Mouse (Mus musculus): ENCODE results near the gene Hlx.

Hlx gene

DNA sequence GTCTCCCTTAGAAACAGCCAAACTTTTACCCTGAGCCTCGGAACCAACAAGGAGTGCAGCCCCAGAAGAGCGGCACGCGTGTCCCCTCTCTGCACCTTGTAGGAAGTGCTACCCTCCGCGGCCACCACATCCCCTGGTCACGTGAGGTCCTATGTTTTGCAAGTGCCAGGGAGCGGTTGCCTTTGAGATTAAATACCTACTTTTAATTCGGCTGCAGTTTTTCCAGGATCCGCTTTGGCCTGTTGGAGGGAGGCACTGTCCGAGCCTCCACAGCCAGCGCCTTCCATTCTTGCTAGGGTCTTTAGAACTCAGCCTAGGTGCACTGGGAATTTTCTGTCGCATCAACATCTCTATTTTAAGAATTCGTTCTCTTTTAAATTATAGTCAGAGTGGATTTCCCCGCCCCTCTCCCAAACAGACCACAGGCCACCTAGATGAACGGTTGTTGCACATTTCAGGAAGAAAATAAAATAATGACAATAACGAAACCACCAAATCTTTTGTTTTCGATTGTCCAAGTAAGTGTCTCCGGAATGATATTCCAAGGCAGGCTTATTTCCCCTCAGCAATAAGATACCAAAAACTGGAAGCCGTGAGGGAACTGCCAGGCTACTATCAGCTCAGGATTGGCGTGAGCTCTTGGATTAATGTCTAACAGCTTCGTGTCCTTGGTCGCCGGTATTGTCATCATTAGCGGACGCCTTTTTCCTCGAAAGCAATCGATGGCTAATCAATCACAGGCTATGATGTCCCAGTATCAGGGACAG is 1.1 kb upstream of the Hlx start:
- no peak for DNase-seq (ENCODE audit: low spot score)

GRCm38 (mm10) chr1:184731644-184732545 is 524 bp downstream of the Hlx start:
- DNase-seq (ENCODE audit: low spot score) = peak; percentile 58

DNA sequence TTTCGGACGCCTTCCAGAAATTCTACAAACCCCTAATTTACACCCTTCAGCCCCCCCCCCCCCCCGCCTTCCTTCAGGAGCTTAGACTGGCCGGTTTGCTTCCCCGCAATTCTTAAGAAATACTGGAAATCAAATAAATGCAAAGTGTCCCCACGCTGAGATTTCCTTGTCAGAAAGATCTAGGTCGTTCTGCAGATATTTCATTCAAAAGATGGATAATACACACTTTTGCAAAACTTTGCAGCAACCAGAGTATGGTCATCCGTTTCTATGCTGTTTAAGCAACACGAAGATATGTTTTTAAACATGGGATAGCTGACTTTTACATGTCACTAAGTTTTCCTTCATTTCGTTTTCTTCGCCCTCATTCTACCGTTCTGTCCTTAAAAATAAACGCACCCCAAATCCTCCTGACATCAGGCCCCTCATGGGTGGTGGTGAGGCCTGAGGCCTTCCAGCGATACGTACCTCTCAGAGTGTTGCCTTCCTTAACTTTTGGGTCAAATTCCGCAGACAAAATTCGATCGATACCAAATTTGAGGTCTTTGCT is 1.3 kb downstream of the Hlx start:
- no peak for DNase-seq (ENCODE audit: low spot score)

DNA sequence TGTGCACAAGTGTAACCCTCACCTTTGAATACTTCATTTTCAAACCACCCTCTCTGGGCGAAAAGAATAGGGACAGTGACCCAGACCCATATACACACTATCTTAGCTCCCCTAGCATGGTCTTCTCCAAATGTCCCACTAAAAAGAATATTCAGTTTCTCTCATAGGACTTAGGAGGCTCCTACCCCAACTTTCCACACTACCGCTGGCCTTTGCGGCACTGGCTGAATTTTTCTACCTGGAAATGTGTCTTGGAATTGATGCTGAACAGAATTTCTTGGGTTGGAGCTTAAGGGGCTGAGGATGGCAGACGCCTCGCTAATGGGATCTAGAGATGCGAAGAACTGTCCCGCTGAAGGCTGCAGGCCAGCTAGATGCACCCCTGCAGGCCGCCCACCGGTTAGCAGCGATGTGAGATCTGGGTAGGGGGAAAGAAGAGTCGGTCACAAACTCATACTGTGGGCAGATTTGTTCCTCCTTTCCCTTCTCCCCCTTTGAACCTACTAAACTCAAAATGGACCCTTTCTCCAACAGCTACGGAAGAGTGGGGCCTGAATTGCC is 1.9 kb downstream of the Hlx start:
- no peak for DNase-seq (ENCODE audit: low spot score)

- DNase-seq (ENCODE audit: low spot score) = no peak
Observed at GRCm38 (mm10) chr1:184729357-184730140, 2.9 kb downstream of the Hlx start.

- DNase-seq (ENCODE audit: low spot score) = no peak
Observed at GRCm38 (mm10) chr1:184728561-184729115, 3.8 kb downstream of the Hlx start.

GRCm38 (mm10) chr1:184727401-184728265 is 4.8 kb downstream of the Hlx start:
- DNase-seq (ENCODE audit: low spot score) = no peak

- DNase-seq (ENCODE audit: low spot score) = no peak
Observed at GRCm38 (mm10) chr1:184726576-184727300, 5.7 kb downstream of the Hlx start.

- DNase-seq (ENCODE audit: low spot score) = no peak
Observed at GRCm38 (mm10) chr1:184725318-184725790, 7.1 kb downstream of the Hlx start.

- DNase-seq (ENCODE audit: low spot score) = no peak
Observed at GRCm38 (mm10) chr1:184724551-184725317, 7.7 kb downstream of the Hlx start.

GRCm38 (mm10) chr1:184723899-184724298 is 8.5 kb downstream of the Hlx start:
- DNase-seq (ENCODE audit: low spot score) = no peak

- no peak for DNase-seq (ENCODE audit: low spot score)
Observed at GRCm38 (mm10) chr1:184721121-184721520, 11.3 kb downstream of the Hlx start.

- no peak for DNase-seq (ENCODE audit: low spot score)
Observed at GRCm38 (mm10) chr1:184720162-184721025, 12.0 kb downstream of the Hlx start.

- no peak for DNase-seq (ENCODE audit: low spot score)
Observed at GRCm38 (mm10) chr1:184718261-184719120, 13.9 kb downstream of the Hlx start.

DNA sequence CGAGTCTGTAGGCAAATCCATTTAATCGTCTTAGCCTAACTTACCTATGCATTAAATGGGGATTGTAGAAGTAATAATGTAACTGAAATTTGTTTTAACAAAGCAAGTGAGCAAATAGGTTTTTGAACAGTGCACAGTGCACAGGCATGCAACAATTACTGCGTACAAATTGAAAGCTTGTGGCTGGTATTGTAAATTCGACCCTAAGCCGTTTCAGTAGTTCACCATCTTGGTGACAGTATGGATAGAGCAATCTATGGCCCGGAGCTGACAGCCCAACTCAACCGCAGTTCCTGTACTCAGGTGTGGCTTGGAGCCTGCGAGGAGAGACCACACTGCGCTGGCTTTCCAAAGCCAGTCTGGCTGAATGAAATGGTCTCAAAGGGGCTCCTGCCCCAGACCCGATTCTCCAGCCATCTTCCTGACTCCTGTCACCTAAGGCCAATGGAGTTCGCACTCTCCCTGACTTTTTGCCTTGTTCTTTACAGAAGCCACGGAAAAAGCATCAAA is 14.7 kb downstream of the Hlx start:
- DNase-seq (ENCODE audit: low spot score) = no peak

- DNase-seq (ENCODE audit: low spot score) = no peak
Observed at GRCm38 (mm10) chr1:184717016-184717568, 15.3 kb downstream of the Hlx start.
